Mouse (Mus musculus) CH12.LX (cell line): Measurements from ENCODE around the gene Cers5.

Experiments used
- CHD1 ChIP-seq: IDR thresholded peaks from 2 replicates; pipeline ENCODE4 v1.6.1; 2012; ENCODE audit warnings: low read depth, low read length, improper control_type of control experiment, inconsistent platforms
- CTCF ChIP-seq, 2 experiments: IDR thresholded peaks in 1 of 2; conservative IDR thresholded peaks in 1 of 2; 2 replicates each; pipeline ENCODE4 v1.5.1; 2011 to 2012; ENCODE audit warnings: low read depth in 2 of 2, low read length in 2 of 2, improper control_type of control experiment in 1 of 2, inconsistent platforms in 1 of 2, mild to moderate bottlenecking in 1 of 2, moderate library complexity in 1 of 2
- E2F4 ChIP-seq: IDR thresholded peaks from 2 replicates; pipeline ENCODE4 v1.6.1; 2011; ENCODE audit warnings: low read depth, low read length, improper control_type of control experiment; ENCODE audit not compliant: insufficient replicate concordance
- EP300 ChIP-seq: IDR thresholded peaks from 2 replicates; pipeline ENCODE4 v1.6.1; 2011; ENCODE audit warnings: low read length, improper control_type of control experiment
- ETS1 ChIP-seq: conservative IDR thresholded peaks from 2 replicates; pipeline ENCODE4 v1.6.1; 2012; ENCODE audit warnings: low read depth, mild to moderate bottlenecking, inconsistent platforms, low read length, improper control_type of control experiment, moderate library complexity
- IRF4 ChIP-seq: IDR thresholded peaks from 2 replicates; pipeline ENCODE4 v1.6.1; 2014; ENCODE audit warnings: low read depth, mild to moderate bottlenecking, inconsistent platforms, low read length, improper control_type of control experiment
- MAFK ChIP-seq: IDR thresholded peaks from 2 replicates; pipeline ENCODE4 v1.6.1; 2011; ENCODE audit warnings: low read length, improper control_type of control experiment; ENCODE audit not compliant: insufficient replicate concordance
- NELFE ChIP-seq: IDR thresholded peaks from 2 replicates; pipeline ENCODE4 v1.6.1; 2011; ENCODE audit warnings: low read depth, low read length, improper control_type of control experiment
- POLR2A ChIP-seq: IDR thresholded peaks from 2 replicates; pipeline ENCODE4 v1.6.1; 2011; ENCODE audit warnings: low read depth, mild to moderate bottlenecking, improper control_type of control experiment, low read length
- POLR2AphosphoS2 ChIP-seq: IDR thresholded peaks from 2 replicates; pipeline ENCODE4 v1.6.1; 2011; ENCODE audit warnings: low read depth, low read length, improper control_type of control experiment
- RAD21 ChIP-seq: IDR thresholded peaks from 2 replicates; pipeline ENCODE4 v1.6.1; 2011; ENCODE audit warnings: low read depth, mild to moderate bottlenecking, low read length, improper control_type of control experiment, moderate library complexity
- ZC3H11A ChIP-seq: IDR thresholded peaks from 2 replicates; pipeline ENCODE4 v1.6.1; 2012; ENCODE audit warnings: low read depth, mild to moderate bottlenecking, inconsistent platforms, low read length, improper control_type of control experiment
- ZKSCAN1 ChIP-seq: IDR thresholded peaks from 2 replicates; pipeline ENCODE4 v1.6.1; 2012; ENCODE audit warnings: low read depth, inconsistent platforms, low read length, improper control_type of control experiment, borderline replicate concordance

- TF ChIP-seq RAD21 (no peak), POLR2A (peak; percentile 98), CTCF (conservative IDR thresholded peaks at IDR 0.05 in 1 of 2, IDR thresholded peaks at IDR 0.05 in 1 of 2; ENCODE audit: low read depth in 2 of 2, low read length in 2 of 2) (no peak), POLR2AphosphoS2 (no peak), CHD1 (no peak), ZC3H11A (no peak), EP300 (no peak), E2F4 (no peak), IRF4 (no peak), MAFK (no peak), ETS1 (no peak), NELFE (peak; percentile 96), ZKSCAN1 (no peak)
These were observed 306 bp downstream of the Cers5 start for GRCm38 (mm10) chr15:99772277-99772880.
